Mouse (Mus musculus) liver, embryonic 12.5 days (tissue): ENCODE data around the gene Bscl2. TPM values are rescaled to one million over a fixed set of nuclear protein-coding genes. Genes with fewer than 3 reads are reported as not detected.

Experiments
- ATAC-seq: fragments of 200-750 bp; cut with Nextera tagmentation; 2 replicates; pipeline ENCODE4 v1.8.0; 2017; ENCODE audit warnings: moderate number of reproducible peaks, mild to moderate bottlenecking, moderate library complexity
- H3K27ac ChIP-seq: fragments of 300-500 bp; sonication (generic); 2 replicates; pipeline ENCODE4 v1.5.1; 2016; ENCODE audit warnings: mild to moderate bottlenecking
- H3K27me3 ChIP-seq: fragments of 300-500 bp; sonication (generic); replicated peaks from 2 replicates; pipeline ENCODE4 v1.6.1; 2016; ENCODE audit warnings: mild to moderate bottlenecking, moderate library complexity
- H3K36me3 ChIP-seq: fragments of 300-500 bp; sonication (generic); 2 replicates; pipeline ENCODE4 v1.6.1; 2016; ENCODE audit warnings: mild to moderate bottlenecking, moderate library complexity
- H3K4me1 ChIP-seq: fragments of 300-500 bp; sonication (generic); 2 replicates; pipeline ENCODE4 v1.6.1; 2016
- H3K4me2 ChIP-seq: fragments of 300-500 bp; sonication (generic); 2 replicates; pipeline ENCODE4 v1.6.1; 2016; ENCODE audit warnings: mild to moderate bottlenecking, moderate library complexity
- H3K4me3 ChIP-seq: fragments of 300-500 bp; sonication (generic); 2 replicates; pipeline ENCODE4 v1.5.1; 2016; ENCODE audit warnings: mild to moderate bottlenecking, moderate library complexity
- H3K9ac ChIP-seq: fragments of 300-500 bp; sonication (generic); 2 replicates; pipeline ENCODE4 v1.6.1; 2016; ENCODE audit warnings: mild to moderate bottlenecking, moderate library complexity
- H3K9me3 ChIP-seq: fragments of 300-500 bp; sonication (generic); replicated peaks from 2 replicates; pipeline ENCODE4 v1.6.1; 2016; ENCODE audit warnings: mild to moderate bottlenecking, moderate library complexity
- WGBS: fragments of 180-500 bp; shearing (Covaris S2); methylation state at CpG from one replicate; pipeline ENCODE4 v1.1.7; 2016; ENCODE audit not compliant: insufficient replicate concordance; 5-methylcytosine and 5-hydroxymethylcytosine counted together
- polyA plus RNA-seq: library from polyadenylated mRNA; unstranded; fragments of >200 nt; fragmentation: Nextera tagmentation; extraction: Ambion mirVana; gene quantifications from 2 replicates; pipeline ENCODE4 v1.2.1, GENCODE M21; 2016

Bscl2 gene
- polyA plus RNA-seq, 1 experiment from 2014 or later, result 45.2 TPM

DNA sequence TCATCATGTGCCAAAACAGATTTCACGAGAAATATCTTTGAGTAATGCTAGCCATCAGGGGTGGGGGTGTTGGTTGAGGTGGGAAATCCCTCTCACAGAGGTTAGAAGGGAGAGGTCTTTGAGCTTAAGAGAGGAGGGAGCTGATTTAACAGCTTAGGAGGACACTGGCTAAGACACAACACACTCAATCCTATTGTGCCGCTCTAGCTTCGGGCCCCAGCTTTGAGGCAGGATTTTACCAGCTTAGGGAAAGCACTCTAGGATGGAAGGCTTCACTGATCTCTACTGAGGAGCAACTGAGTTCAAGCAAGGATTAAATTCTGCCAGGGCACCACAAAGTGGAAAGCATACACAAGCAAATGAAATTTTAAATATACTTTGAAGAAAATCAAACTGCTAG is 20.3 kb upstream of the Bscl2 start:
- H3K27ac ChIP-seq, result 0 out of 2 replicates have a peak overlapping the region, but pooled peaks have one; percentile 1
- H3K9me3 ChIP-seq, result no peaks in the 10 kb centered on the region
- peak overlapping the region; percentile 100; the same call in 1 of the 2 replicates for H3K4me3 ChIP-seq
- peaks cover 55% of the 10 kb centered on the region for H3K36me3 ChIP-seq
- peak overlapping the region; percentile 84 for H3K4me2 ChIP-seq
- no peak for ATAC-seq
- peaks cover 34% of the 10 kb centered on the region for H3K4me1 ChIP-seq
- 74% methylated on average over 3 of the region's 3 CpGs for WGBS
- peak overlapping the region; percentile 14 for H3K9ac ChIP-seq
- H3K27me3 ChIP-seq, result no peaks in the 10 kb centered on the region

DNA sequence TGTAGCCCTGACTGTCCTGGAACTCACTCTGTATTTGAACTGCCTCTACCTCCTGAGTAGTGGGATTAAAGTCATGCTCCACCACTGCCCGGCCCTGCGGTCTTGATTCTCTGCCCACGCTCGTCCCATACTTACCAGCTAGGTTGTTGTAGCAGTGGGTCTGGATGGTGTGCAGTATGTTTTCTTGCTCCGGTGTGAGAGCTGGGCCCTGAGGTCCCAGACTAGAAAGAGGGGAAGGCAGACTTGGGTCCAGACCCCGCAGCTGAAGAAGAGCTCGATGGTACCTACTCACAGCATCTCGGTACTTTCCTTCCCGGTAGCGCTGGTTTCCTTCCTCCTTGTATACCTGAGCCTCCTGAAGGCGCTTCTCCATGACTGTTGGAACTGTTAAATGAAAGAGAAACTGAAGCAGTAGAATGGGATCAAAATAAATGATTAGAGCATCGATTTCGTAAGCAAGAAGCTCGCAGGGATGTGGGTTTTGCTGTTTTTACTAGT is 18.9 kb upstream of the Bscl2 start:
- Histone ChIP-seq H3K27ac (peak overlapping the region; percentile 100), H3K27me3 (no peaks in the 10 kb centered on the region), H3K36me3 (peaks cover 55% of the 10 kb centered on the region), H3K4me1 (peaks cover 47% of the 10 kb centered on the region), H3K4me3 (peak overlapping the region; percentile 100), H3K9ac (peak overlapping the region; percentile 99), H3K4me2 (peak overlapping the region; percentile 84), H3K9me3 (no peaks in the 10 kb centered on the region)
- 14% methylated on average over 14 of the region's 14 CpGs for WGBS
- ATAC-seq, result no peak

DNA sequence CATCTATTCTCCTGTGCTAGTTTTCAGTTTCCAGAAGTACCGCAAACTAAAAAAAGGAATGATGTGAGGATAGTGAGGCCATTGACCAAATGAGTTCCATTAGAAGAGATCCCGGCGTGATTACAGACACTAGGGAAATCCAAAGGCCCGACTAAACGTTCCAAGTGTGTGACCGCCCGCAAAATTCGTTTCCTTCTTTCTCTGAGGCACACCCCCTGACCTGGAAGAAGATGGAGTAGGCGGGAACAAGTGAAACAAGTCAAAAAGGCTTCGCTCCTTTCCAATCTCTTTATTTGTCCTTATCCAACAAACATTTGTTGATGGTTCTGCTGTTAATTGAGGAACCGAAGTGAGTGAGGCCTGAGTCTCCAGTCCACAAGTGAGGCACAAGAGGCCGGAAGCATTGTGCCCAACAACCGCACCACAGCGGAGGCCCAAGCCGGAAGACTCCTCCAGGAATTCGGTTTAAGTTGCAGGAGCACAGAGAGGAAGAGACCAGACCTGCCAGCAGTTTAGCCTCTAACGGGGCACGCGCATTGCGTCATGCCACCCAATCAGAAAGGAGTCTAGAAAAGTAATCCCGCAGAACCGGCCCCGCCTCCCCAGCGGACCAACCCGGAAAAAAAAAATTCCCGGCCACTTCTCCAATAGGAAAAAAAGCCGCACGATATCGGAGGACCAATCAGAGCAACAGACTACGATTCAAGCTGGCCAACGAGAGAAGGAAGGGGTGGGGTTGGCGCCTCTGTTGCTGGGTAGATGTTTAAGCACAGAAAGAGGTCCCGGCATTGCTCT is 18.3 kb upstream of the Bscl2 start, which contains the start of gene Ttc9c:
Gene Ttc9c, minus strand, starts transcription at position 533 of the 795 bp plus-strand sequence.
- H3K4me3 ChIP-seq, result peak within 1 kb of the TSS; percentile 100
- no peaks in the 10 kb centered on the region for H3K9me3 ChIP-seq
- H3K4me1 ChIP-seq, result peaks cover 47% of the 10 kb centered on the region
- peak within 1 kb of the TSS; percentile 99 for H3K9ac ChIP-seq
- WGBS, result 1% methylated on average over 33 of the region's 33 CpGs
- H3K4me2 ChIP-seq, result peak within 1 kb of the TSS; percentile 84
- H3K27me3 ChIP-seq, result no peaks in the 10 kb centered on the region
- H3K36me3 ChIP-seq, result peaks cover 55% of the 10 kb centered on the region
- ATAC-seq, result peak; percentile 81
- peak within 1 kb of the TSS; percentile 100 for H3K27ac ChIP-seq

DNA sequence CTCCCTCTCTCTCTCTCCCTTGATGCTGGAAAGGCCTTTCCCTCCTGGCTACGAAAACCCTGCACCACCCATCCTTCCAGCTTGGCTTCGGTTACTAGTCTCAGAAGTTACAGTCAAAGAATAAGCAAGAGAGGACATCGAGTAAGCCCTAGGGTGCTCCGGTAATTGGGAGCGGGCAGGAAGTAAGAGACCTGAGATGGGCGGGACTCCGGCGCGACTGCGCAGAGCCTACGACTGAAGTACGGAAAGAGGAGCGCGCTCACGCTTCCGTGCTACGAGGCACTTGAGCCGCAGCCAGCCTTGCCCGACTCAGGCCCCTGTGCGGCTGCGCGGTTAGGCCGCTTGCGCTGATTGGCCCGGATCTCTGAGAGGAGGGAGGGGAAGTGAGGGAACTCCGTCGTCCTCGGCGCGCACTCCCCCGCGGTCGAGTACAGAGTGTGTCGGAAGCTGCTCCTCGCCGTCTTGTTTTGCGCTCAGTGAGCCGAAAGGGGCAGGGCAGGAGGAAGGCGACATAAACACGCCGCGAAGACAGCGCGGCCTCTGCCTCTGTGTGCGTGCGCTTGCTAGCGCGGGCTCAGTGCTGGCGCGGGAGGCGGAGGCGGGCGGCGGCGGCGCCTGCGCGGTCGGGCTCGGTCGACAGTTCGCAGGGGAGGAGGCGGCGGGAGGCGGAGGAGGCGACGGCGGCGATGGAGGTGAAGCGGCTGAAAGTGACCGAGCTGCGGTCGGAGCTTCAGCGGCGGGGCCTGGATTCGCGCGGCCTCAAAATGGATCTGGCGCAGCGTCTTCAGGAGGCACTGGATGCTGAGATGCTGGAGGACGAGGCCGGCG is 17.5 kb upstream of the Bscl2 start, which contains the start of gene Hnrnpul2:
Gene Hnrnpul2, plus strand, starts transcription at position 415 of the 828 bp plus-strand sequence.
- Histone ChIP-seq H3K27ac (peak within 1 kb of the TSS; percentile 100), H3K4me1 (peaks cover 47% of the 10 kb centered on the region), H3K36me3 (peaks cover 56% of the 10 kb centered on the region), H3K4me3 (peak within 1 kb of the TSS; percentile 100), H3K9me3 (no peaks in the 10 kb centered on the region), H3K27me3 (no peaks in the 10 kb centered on the region), H3K4me2 (peak within 1 kb of the TSS; percentile 84), H3K9ac (peak within 1 kb of the TSS; percentile 99)
- peak; percentile 92 for ATAC-seq
- under 1% methylated on average over 83 of the region's 83 CpGs for WGBS

DNA sequence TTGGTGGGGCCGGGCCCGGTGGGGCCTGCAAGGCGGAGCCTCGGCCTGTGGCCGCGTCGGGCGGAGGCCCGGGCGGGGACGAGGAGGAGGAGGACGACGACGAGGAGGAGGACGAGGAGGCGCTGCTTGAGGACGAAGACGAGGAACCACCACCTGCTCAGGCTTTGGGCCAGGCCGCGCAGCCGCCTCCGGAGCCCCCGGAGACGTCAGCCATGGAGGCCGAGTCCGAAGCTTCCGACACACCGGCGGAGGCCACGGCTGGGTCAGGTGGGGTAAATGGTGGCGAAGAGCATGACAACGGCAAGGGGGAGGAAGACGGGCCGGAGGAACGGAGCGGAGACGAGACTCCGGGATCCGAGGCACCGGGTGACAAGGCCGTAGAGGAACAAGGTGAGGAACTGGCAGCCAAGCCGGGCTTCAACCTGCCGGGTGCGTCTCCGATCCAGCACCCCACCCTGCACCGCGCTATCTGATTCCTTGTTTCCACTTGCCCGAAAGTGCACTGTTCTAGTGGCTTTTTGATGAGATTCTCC is 16.8 kb upstream of the Bscl2 start:
- Histone ChIP-seq H3K4me2 (peak overlapping the region; percentile 84), H3K4me3 (peak overlapping the region; percentile 100), H3K9ac (peak overlapping the region; percentile 99), H3K36me3 (peaks cover 56% of the 10 kb centered on the region), H3K4me1 (peaks cover 47% of the 10 kb centered on the region), H3K27me3 (no peaks in the 10 kb centered on the region), H3K9me3 (no peaks in the 10 kb centered on the region), H3K27ac (peak overlapping the region; percentile 100)
- peak; percentile 63 for ATAC-seq
- WGBS, result under 1% methylated on average over 48 of the region's 48 CpGs

DNA sequence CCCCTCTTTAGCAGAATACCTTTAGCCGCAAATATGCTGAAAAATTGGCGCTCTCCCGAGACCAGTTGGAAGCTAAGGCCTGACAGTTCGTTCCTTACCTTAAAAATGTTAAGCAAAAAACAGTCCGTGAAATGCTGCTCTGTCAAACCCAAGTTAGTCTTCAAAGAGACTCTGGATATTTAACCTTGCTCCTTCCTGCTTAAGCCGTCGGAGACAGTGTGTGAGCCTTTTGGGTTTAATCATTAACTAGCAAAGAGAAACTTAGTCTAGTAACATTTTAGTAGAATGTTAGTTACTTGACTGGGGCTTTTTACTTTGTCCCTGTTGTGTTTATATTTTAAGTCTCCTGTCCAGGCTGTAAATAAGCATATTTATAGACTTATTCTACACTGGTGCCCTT is 16.1 kb upstream of the Bscl2 start:
- Histone ChIP-seq H3K9me3 (no peaks in the 10 kb centered on the region), H3K27ac (peak overlapping the region; percentile 100), H3K9ac (peak overlapping the region; percentile 99), H3K27me3 (no peaks in the 10 kb centered on the region), H3K4me1 (peaks cover 43% of the 10 kb centered on the region), H3K4me2 (peak overlapping the region; percentile 84), H3K36me3 (peaks cover 55% of the 10 kb centered on the region), H3K4me3 (peak overlapping the region; percentile 100)
- under 1% methylated on average over 7 of the region's 7 CpGs for WGBS
- no peak for ATAC-seq

DNA sequence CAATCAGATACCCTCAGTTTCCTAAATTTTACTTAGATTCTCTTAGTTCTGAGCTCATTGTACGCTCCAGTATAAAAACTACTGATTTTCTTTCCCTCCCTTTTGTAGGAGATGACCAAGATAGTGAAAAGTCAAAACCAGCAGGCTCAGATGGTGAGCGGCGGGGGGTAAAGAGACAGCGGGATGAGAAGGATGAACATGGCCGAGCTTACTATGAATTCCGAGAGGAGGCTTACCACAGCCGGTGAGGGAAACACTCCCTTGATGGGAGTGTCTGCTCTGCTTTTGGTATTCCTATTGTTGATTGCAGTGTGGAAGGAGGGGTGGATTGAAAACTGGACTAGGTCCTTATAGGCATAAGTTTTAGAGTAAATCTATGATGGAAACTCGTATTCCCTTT is 14.6 kb upstream of the Bscl2 start:
- Histone ChIP-seq H3K36me3 (peaks cover 59% of the 10 kb centered on the region), H3K4me3 (peak overlapping the region; percentile 100)
- no peak for ATAC-seq

DNA sequence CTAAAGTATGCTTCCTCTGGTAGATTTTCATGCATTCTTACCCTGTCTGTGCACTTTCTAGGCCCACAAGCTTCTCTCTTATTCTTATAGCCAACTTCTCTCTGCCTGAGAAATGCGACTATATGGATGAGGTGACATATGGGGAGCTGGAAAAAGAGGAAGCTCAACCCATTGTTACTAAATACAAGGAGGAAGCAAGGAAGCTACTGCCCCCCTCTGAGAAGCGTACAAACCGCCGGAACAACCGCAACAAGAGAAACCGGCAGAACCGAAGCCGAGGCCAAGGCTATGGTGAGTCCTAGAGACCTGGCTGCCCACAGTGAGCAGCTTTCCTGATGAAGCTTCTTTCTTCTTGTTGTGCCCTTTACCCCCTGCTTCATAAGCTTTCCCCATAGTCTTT is 7.6 kb upstream of the Bscl2 start, which contains the start of gene AC129217.1:
Gene AC129217.1, plus strand, starts transcription at position 114 of the 400 bp plus-strand sequence.
- Histone ChIP-seq H3K27ac (no peak within 1 kb of the TSS), H3K4me1 (peaks cover 10% of the 10 kb centered on the region; the same call in 1 of the 2 replicates), H3K9me3 (no peaks in the 10 kb centered on the region), H3K27me3 (no peaks in the 10 kb centered on the region), H3K36me3 (peaks cover 99% of the 10 kb centered on the region), H3K4me3 (no peak within 1 kb of the TSS), H3K4me2 (no peak within 1 kb of the TSS), H3K9ac (no peak within 1 kb of the TSS)
- 57% methylated on average over 8 of the region's 8 CpGs for WGBS
- no peak for ATAC-seq

More for the DNA sequence above, 14.6 kb upstream of the Bscl2 start:
- H3K9ac ChIP-seq, result peak overlapping the region; percentile 99
- H3K4me2 ChIP-seq, result peak overlapping the region; percentile 84
- no peaks in the 10 kb centered on the region for H3K27me3 ChIP-seq
- H3K9me3 ChIP-seq, result no peaks in the 10 kb centered on the region
- no peak overlapping the region for H3K27ac ChIP-seq
- H3K4me1 ChIP-seq, result peaks cover 29% of the 10 kb centered on the region
- WGBS, result 83% methylated on average over 8 of the region's 8 CpGs

DNA sequence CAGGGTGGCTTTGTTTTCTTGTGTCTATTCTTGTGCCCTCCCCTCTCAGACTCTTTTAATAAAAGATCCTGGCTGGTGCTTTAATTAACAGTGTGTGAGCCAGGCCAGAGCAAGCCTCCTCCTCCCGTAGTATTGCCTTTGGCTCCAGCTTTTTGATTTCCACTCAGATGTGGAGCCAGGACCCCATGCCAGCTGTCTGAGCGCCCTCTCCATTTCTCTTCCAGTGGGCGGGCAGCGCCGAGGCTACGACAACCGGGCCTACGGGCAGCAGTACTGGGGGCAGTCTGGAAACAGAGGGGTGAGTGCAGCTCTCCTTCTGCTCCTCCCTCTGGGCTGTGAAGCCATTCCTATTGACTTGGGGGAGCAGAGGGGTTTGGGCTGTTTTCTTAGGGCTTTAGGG is 6.6 kb upstream of the Bscl2 start:
- H3K9me3 ChIP-seq, result no peaks in the 10 kb centered on the region
- no peaks in the 10 kb centered on the region for H3K27me3 ChIP-seq
- no peak for ATAC-seq
- H3K27ac ChIP-seq, result no peak overlapping the region
- H3K4me2 ChIP-seq, result no peak overlapping the region
- WGBS, result 95% methylated on average over 8 of the region's 8 CpGs
- peaks cover 100% of the 10 kb centered on the region for H3K36me3 ChIP-seq
- no peak overlapping the region for H3K4me3 ChIP-seq
- H3K9ac ChIP-seq, result no peak overlapping the region
- peaks cover 10% of the 10 kb centered on the region; the same call in 1 of the 2 replicates for H3K4me1 ChIP-seq

DNA sequence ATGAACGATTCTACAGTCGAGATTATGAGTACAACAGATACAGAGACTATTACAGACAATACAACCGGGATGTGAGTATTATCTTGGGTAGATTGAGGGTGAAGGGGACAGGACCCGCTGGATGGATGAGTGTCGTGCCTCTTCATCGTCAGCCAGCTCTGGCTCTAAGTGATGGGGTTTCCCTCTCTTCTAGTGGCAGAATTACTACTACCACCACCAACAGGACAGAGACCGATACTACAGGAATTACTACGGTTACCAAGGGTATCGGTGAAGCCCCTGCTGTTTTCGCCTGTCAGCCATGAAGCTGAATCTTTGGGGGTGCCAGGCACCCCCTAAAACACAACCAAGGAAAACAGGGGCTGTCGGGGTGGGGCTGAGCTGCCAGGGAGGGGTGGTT is 6.0 kb upstream of the Bscl2 start:
- H3K9ac ChIP-seq, result no peak overlapping the region
- H3K4me3 ChIP-seq, result no peak overlapping the region
- no peaks in the 10 kb centered on the region for H3K9me3 ChIP-seq
- ATAC-seq, result no peak
- H3K27me3 ChIP-seq, result no peaks in the 10 kb centered on the region
- no peak overlapping the region for H3K27ac ChIP-seq
- no peak overlapping the region for H3K4me2 ChIP-seq
- WGBS, result 90% methylated on average over 11 of the region's 11 CpGs
- peaks cover 10% of the 10 kb centered on the region; the same call in 1 of the 2 replicates for H3K4me1 ChIP-seq
- H3K36me3 ChIP-seq, result peaks cover 100% of the 10 kb centered on the region

DNA sequence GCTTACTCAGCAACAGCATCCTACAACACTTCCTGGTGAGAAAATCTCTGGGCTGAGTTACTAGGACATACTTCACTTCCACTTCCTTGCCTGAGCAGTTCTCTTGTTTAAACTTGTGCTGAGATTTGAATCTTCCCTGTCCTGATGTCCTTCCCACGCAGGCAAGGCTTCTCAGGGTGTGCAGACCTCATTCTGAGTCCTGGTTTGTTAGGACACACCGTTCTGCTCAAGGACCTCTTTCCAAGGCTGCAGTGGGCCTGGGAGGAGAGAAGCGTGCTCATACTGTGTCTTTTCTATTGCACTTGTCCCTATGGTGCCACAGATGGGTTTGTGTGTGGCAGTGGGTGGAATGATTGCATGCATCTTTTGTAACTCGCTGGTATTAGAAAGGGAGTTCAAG is 4.3 kb upstream of the Bscl2 start:
- Histone ChIP-seq H3K4me2 (no peak overlapping the region), H3K36me3 (peaks cover 85% of the 10 kb centered on the region), H3K27ac (no peak overlapping the region), H3K27me3 (no peaks in the 10 kb centered on the region), H3K9me3 (no peaks in the 10 kb centered on the region), H3K4me1 (peaks cover 17% of the 10 kb centered on the region), H3K4me3 (no peak overlapping the region), H3K9ac (no peak overlapping the region)
- no peak for ATAC-seq
- WGBS, result 88% methylated on average over 4 of the region's 4 CpGs
